Mouse (Mus musculus): ENCODE results near the gene Smok3b. TPM values are rescaled to one million over a fixed set of nuclear protein-coding genes. Genes with fewer than 3 reads are reported as not detected.

Gene Smok3b
- polyA plus RNA-seq, 1 experiment: not detected

GRCm38 (mm10) chr5:138081446-138081845 is 60.2 kb downstream of the Smok3b start:
- TF ChIP-seq GATA1 (IDR thresholded peaks at IDR 0.05; ENCODE audit: low read length): no peak

- TF ChIP-seq GATA1 (IDR thresholded peaks at IDR 0.05; ENCODE audit: low read length): no peak
Observed at GRCm38 (mm10) chr5:138083318-138083900, 62.2 kb downstream of the Smok3b start.

- no peak for TF ChIP-seq GATA1 (IDR thresholded peaks at IDR 0.05; ENCODE audit: low read length)
Observed at GRCm38 (mm10) chr5:138083936-138084335, 62.7 kb downstream of the Smok3b start.

- no peak for TF ChIP-seq GATA1 (IDR thresholded peaks at IDR 0.05; ENCODE audit: low read length)
Observed at GRCm38 (mm10) chr5:138084507-138084906, 63.3 kb downstream of the Smok3b start.

GRCm38 (mm10) chr5:138084996-138085395 is 63.8 kb downstream of the Smok3b start, which contains the start of gene Zkscan1:
Gene Zkscan1 (plus strand): TSS chr5:138085084.
- TF ChIP-seq GATA1 (IDR thresholded peaks at IDR 0.05; ENCODE audit: low read length): no peak

- TF ChIP-seq GATA1 (IDR thresholded peaks at IDR 0.05; ENCODE audit: low read length): no peak
Observed at GRCm38 (mm10) chr5:138085421-138085911, 64.2 kb downstream of the Smok3b start.

- TF ChIP-seq GATA1 (IDR thresholded peaks at IDR 0.05; ENCODE audit: low read length): no peak
Observed at GRCm38 (mm10) chr5:138086842-138087241, 65.6 kb downstream of the Smok3b start.

- TF ChIP-seq GATA1 (IDR thresholded peaks at IDR 0.05; ENCODE audit: low read length): no peak
Observed at GRCm38 (mm10) chr5:138088366-138088765, 67.1 kb downstream of the Smok3b start.

GRCm38 (mm10) chr5:138089108-138089551 is 67.9 kb downstream of the Smok3b start:
- no peak for TF ChIP-seq GATA1 (IDR thresholded peaks at IDR 0.05; ENCODE audit: low read length)

GRCm38 (mm10) chr5:138090271-138090670 is 69.0 kb downstream of the Smok3b start:
- no peak for TF ChIP-seq GATA1 (IDR thresholded peaks at IDR 0.05; ENCODE audit: low read length)

- TF ChIP-seq GATA1 (IDR thresholded peaks at IDR 0.05; ENCODE audit: low read length): no peak
Observed at GRCm38 (mm10) chr5:138090737-138091136, 69.5 kb downstream of the Smok3b start.

- no peak for TF ChIP-seq GATA1 (IDR thresholded peaks at IDR 0.05; ENCODE audit: low read length)
Observed at GRCm38 (mm10) chr5:138092771-138093170, 71.5 kb downstream of the Smok3b start.

- no peak for TF ChIP-seq GATA1 (IDR thresholded peaks at IDR 0.05; ENCODE audit: low read length)
Observed at GRCm38 (mm10) chr5:138094474-138094873, 73.2 kb downstream of the Smok3b start.

Other genes with a start within 250 kb of the Smok3b start
- gene Ppp1r35, start 242.6 kb upstream of the Smok3b start, polyA plus RNA-seq (2012): 111 and 138 TPM in 2 replicates
- gene Mepce, start 233.8 kb upstream of the Smok3b start, polyA plus RNA-seq (2012): 154 and 190 TPM in 2 replicates
- gene Zcwpw1, start 233.6 kb upstream of the Smok3b start, polyA plus RNA-seq (2012): 0.21 and 0.46 TPM in 2 replicates
- gene Pilra, start 185.1 kb upstream of the Smok3b start, polyA plus RNA-seq (2012): not detected in 2 replicates
- gene Pilrb1, start 163.3 kb upstream of the Smok3b start, polyA plus RNA-seq (2012): not detected in 2 replicates
- 0.26 TPM in 1 of 2 replicates, not detected in the other for gene Pilrb2, start 149.6 kb upstream of the Smok3b start, polyA plus RNA-seq (2012)
- gene Cyp3a13, start 99.8 kb upstream of the Smok3b start, polyA plus RNA-seq (2012): not detected in 2 replicates
- gene Gjc3, start 58.3 kb upstream of the Smok3b start, polyA plus RNA-seq (2012): not detected in 2 replicates
- gene Azgp1, start 39.9 kb upstream of the Smok3b start, polyA plus RNA-seq (2012): not detected in 2 replicates
- not detected in 2 replicates for gene Smok3a, start 168 bp upstream of the Smok3b start, polyA plus RNA-seq (2012)
- gene Smok3c, start 31.8 kb downstream of the Smok3b start, polyA plus RNA-seq (2012): not detected in 2 replicates
- gene Zkscan1, start 63.7 kb downstream of the Smok3b start, polyA plus RNA-seq (2012): 2.0 and 2.2 TPM in 2 replicates
- gene Zscan21, start 95.5 kb downstream of the Smok3b start, polyA plus RNA-seq (2012): 0.55 and 2.3 TPM in 2 replicates
- gene Zfp113, start 134.3 kb downstream of the Smok3b start, polyA plus RNA-seq (2012): 0.27 and 0.28 TPM in 2 replicates
- gene Cops6, start 139.6 kb downstream of the Smok3b start, polyA plus RNA-seq (2012): 146 and 184 TPM in 2 replicates
- 6.9 and 18.9 TPM in 2 replicates for gene Ap4m1, start 150.6 kb downstream of the Smok3b start, polyA plus RNA-seq (2012)
- 19.6 and 78.8 TPM in 2 replicates for gene Mcm7, start 151.0 kb downstream of the Smok3b start, polyA plus RNA-seq (2012)
- gene Taf6, start 166.0 kb downstream of the Smok3b start, polyA plus RNA-seq (2012): 33.9 and 45.4 TPM in 2 replicates
- 0.63 and 1.1 TPM in 2 replicates for gene Cnpy4, start 166.1 kb downstream of the Smok3b start, polyA plus RNA-seq (2012)
- gene Mblac1, start 172.9 kb downstream of the Smok3b start, polyA plus RNA-seq (2012): 4.8 and 6.3 TPM in 2 replicates
- not detected in 2 replicates for gene Nxpe5, start 204.5 kb downstream of the Smok3b start, polyA plus RNA-seq (2012)
- gene Lamtor4, start 234.1 kb downstream of the Smok3b start, polyA plus RNA-seq (2012): 58.4 and 59.8 TPM in 2 replicates
- gene BC037034, start 242.6 kb downstream of the Smok3b start, polyA plus RNA-seq (2012): 108 and 142 TPM in 2 replicates

Measured in G1E-ER4 (cell line).